27 mouse cellular contexts compared by ENCODE assay signal in the genomic region with DNA sequence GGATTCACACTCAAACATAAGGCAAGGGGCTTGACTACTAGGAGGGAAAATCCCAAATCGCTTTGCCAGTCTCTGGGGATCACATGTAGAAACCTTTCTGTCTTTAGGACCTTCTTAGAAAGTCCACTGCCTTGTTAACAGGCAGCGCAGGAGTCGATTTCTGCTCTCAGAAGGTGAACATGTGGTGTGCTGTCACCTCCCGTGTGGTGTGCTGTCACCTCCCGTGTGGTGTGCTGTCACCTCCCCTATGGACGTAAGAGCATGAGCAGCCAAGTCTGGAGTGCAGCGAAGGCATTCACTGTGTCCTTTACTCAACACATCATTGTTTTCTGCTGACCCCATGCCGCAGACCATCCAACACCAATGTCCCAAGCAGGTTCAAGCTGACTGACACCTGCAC. TPM values are rescaled to one million over a fixed set of nuclear protein-coding genes. Genes with fewer than 3 reads are reported as not detected.
"Had no signal": no experiment of that assay in that cellular context is flagged by ENCODE, and none has a peak within 500 bp of the region (broad histone marks: within the 10 kb centered on the region; RNA-seq: fewer than 3 reads in every experiment).

No protein-coding gene starts in this region.

RNA-seq across cellular contexts. Expression of a gene that starts 1.1 kb away (rescaled TPM):
- total RNA-seq: gastrocnemius, adult 2 months; gastrocnemius, postnatal 10 days; gastrocnemius, postnatal 25 days; gastrocnemius, postnatal 4 days; granulocyte monocyte progenitor cell, adult 5-6 weeks; heart, adult 2 months; heart, postnatal 14 days; heart, postnatal 36 days; hematopoietic stem cell, adult 5-6 weeks; hindbrain, postnatal 0 days; left cerebral cortex, adult 2 months; left cerebral cortex, postnatal 14 days; liver, adult 2 months had no signal
- polyA plus RNA-seq: frontal cortex, adult 2 months; heart, embryonic 11.5 days; heart, embryonic 13.5 days; heart, embryonic 15.5 days; heart, postnatal 0 days; hindbrain, embryonic 11.5 days; hindbrain, postnatal 0 days; intestine, embryonic 15.5 days; intestine, postnatal 0 days; kidney, embryonic 14.5 days; kidney, embryonic 16.5 days; limb, embryonic 10.5 days; limb, embryonic 12.5 days; limb, embryonic 14.5 days; liver, adult 2 months; liver, embryonic 13.5 days had no signal
